Mouse (Mus musculus): ENCODE measurements around the gene Smc5.

The Smc5 gene

GRCm38 (mm10) chr19:23273355-23274053 lies at the start of gene Smc5:
Gene Smc5 (minus strand): TSS chr19:23273897.
- DNase-seq = peak; percentile 83

GRCm38 (mm10) chr19:23323107-23323506 lies 49.4 kb upstream of the Smc5 start:
- DNase-seq = no peak

DNA sequence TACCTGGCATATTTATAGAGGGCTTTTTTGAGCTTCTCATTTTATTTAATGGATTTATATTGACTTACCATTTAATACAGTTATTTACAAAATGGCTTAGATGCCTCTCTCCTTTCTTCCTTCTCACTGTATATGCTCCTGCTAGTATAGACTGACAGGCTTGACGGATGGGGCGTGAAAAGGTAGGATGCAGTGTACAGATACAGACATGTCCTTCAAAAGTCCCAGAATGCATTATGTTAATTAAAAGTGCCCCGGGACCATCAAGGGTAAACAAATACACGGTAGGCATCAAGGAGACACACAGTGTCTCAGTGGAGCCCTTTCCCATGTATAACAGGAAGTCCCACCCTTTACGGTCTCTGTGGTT lies 44.3 kb upstream of the Smc5 start:
- no peak for DNase-seq

DNA sequence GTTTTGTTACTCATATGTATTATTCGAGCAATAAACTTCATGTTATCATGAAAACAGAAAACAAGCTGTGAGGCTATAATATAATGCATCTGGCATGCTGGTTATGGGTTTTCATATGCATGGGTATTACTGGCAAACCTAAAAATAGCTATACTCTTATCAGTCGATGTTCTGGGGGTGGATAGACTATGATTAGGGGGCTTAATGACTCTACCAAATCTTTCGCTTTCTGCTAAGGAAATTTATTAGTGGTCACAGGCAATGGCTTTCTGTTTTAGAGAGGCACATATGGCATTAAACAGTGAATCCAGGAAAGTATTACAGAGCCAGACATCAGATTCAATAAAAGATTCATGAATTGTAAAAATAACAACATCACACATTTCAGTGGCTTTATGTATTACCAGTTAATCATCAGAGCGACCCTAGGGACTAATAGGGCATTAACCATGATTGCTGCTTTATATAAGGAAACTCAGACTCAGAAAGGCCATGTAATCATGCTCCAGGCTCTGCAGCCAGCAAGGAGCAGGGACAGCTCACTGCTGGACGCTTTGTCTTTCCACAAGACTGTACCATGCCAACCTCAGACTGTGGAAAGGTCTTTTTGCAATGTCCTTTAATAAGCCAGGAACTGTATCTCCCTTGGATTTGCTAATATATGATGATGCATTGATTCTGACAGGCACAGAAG lies 43.7 kb upstream of the Smc5 start:
- DNase-seq = no peak

GRCm38 (mm10) chr19:23316851-23317250 lies 43.2 kb upstream of the Smc5 start:
- DNase-seq = peak; percentile 9

DNA sequence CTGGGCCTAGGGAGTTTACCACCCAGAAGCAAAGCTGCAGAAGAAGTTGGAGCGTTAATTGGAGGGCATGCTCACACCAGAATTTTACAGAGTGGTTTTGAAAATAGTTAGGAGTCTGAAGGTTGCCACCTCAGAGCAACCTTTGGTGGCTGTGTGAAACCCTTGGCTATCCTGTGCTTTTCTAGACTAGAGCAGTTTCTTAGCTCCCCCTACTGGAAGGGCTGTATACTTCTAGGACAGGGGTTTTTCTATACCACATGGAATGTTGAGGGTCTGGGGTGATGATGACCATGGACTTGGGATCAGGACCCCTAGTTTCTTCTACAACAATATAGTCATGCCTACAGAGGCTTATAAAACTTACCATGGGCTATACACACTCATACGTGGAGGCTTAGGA lies 36.3 kb upstream of the Smc5 start:
- no peak for DNase-seq

- no peak for DNase-seq
Observed at GRCm38 (mm10) chr19:23306671-23307070, 33.0 kb upstream of the Smc5 start.

DNA sequence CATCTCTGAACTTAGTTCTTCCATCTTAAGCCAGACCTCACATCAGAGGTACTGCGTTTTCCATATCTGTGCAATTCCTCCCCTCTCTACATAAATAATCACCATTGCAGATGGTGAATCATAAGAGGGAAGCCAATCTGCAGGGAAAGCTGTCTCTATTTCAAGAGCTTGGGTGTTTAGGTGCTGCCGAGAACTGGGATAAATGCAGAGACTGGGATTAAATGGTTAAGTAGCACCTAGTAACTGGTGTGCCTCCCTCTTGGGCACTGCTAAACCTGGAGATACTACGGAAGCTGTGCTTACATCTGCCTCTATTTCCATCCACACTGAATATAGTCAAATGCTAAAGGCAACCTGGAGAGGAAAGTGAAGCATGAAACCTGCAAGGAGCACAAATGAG lies 26.3 kb upstream of the Smc5 start:
- DNase-seq = peak; percentile 28

- no peak for DNase-seq
Observed at GRCm38 (mm10) chr19:23298917-23299316, 25.2 kb upstream of the Smc5 start.

DNA sequence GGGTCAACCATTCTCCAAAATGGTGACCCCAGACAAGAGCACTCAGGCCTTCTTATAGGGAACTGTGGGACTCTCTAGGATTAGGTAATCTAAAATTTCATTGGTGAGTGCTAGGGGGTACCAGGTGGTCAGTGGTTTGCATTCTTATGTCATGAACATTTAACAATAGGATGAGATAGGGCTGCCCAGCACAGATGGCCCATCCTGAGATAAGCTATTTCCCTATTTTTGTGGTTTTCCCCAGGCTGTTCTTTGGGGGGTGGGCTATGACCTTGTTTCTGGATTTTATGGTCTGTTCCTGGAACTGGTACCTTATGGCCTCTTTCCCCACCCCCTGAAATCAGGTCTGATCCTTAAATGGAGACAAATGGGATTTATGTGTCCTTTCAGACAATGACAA lies 23.5 kb upstream of the Smc5 start:
- no peak for DNase-seq

DNA sequence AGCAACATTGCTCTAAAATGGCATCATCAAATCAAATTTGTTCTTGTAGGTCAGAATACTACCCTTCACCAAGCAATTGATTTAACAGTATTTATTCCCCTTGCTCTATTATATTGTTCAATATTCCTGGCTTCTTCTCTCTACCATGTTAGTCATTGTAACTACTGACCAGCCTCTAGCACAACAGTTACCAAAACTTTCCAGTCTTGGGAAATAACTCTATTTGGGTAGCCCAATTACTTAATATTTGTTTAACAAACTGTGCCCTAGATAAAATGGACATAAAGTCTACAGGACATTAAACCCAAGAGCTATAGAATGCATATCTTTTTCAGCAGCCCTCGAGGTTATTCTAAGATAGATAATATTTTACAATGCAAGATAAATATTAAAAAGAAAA lies 15.6 kb upstream of the Smc5 start:
- DNase-seq = no peak

GRCm38 (mm10) chr19:23281911-23282660 lies 8.4 kb upstream of the Smc5 start:
- DNase-seq = no peak

- no peak for DNase-seq
Observed at GRCm38 (mm10) chr19:23274054-23274724, 492 bp upstream of the Smc5 start.

DNA sequence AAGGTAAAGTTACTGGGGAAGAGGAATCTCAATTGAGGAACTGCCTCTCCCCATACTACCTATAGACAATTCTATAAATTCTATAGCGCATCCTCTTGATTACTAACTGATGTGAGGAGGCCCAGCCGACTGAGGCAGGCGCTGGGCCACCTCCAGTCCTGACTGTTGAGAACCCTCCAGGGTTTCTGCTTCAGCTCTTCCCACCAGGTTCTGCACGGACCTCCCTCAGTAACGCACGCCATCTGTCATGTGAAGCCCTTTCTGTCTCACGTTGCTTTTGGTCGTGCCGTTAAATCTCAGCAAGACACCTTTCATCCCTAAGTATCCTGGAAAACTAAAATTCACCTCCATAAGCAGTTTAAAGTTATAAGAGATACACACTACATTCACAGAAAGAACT lies 16.9 kb downstream of the Smc5 start:
- DNase-seq = no peak

- DNase-seq = no peak
Observed at GRCm38 (mm10) chr19:23246473-23246872, 27.2 kb downstream of the Smc5 start.

GRCm38 (mm10) chr19:23225065-23225464 lies 48.6 kb downstream of the Smc5 start:
- DNase-seq = peak; percentile 29

DNA sequence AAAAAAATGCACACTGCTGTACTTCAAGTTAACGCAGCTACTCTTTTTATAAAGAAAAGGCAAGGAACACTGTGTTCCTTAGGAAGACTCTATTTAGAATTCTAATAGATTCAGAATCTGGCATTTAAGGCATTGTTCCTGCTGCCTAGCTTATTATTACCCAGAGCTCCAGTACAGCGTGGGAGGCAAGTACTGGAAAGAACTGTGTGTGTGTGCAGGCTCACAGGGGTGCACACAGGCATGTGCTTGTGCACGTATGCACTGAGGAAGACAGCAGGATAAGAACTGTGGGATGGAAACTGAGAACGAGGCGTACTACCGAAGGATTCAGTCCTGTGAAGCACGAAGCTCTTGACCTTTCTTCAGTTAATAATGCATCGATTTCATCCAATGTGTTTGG lies 59.4 kb downstream of the Smc5 start:
- DNase-seq = peak; percentile 92

DNA sequence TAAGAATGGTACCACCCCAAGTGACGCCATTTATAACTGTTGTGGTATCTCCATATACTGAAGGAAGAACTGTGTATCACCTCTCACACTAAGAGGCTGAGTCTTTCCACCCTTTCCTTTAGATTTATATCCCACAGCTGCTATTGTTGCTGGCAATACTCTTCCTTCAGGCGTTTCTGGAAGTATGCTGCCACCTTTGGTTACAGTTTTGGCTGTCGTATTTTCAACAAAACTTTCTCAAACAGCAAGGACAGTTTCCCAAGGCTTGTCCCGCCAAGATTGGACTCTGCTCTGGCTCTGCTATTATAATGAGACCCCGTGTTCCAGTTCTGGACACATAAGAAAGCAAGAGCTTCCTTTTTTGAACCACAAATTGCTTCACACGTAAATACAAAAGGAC lies 62.4 kb downstream of the Smc5 start:
- DNase-seq = no peak

DNA sequence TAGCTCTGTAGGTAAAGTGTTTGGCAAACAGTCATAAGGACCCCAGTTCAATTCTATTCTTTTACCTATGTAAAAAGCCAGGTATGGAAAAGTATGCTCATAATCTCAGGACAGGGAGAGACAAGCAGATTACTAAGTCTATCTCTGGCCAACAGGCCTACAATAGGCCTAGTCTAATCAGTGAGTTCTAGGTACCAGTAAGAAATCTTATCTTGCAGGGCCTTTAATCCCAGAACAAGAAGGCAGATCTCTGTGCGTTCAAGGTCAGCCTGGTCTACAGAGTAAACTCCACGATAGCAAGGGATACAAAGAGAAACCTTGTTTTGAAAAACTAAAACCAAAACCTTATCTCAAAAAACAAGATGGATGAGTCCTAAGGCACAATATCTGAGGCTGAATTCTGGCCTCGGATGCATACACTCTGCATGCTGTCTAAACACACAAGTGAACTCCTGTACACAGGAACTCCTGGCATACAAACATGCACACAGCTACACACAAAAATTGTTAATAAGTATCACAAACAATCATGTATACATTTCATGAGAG lies 70.1 kb downstream of the Smc5 start:
- no peak for DNase-seq

DNA sequence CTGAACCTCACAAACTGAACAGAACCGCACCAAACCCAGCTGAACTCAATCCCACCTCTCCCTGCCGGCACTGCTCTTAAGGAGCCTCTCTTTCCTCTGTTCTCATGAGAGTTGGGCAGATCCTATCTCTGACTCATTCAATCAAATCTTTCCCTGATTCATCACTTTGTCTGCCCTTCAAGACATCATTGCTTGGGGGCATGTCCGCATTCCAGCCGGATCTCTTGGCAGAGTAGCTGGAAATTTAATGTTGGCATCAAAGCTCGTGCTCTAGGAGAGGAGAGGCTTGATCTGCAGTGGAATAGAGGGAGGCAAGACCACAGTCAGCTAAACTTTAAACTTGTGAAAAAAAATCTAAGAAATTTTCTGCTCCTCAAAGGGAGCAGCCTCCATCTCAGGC lies 71.6 kb downstream of the Smc5 start:
- DNase-seq = no peak

DNA sequence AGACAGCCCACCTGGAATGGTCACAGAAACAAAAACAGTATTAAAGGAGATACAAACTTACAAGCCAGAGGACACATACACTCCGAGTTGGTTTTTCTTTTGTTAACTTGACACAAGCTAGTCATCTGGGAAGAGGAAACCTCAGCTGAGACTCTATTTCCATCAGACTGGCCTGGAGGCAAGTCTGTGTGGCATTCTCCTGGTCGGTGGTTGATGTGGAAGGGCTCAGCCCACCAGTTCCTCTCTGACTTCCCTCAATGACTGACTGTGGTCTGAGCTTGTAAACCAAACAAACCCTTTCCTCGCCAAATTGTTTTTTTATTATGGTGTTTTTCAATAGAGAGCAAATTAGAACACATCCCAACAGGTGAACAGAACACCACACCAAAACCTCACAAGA lies 80.6 kb downstream of the Smc5 start:
- no peak for DNase-seq

DNA sequence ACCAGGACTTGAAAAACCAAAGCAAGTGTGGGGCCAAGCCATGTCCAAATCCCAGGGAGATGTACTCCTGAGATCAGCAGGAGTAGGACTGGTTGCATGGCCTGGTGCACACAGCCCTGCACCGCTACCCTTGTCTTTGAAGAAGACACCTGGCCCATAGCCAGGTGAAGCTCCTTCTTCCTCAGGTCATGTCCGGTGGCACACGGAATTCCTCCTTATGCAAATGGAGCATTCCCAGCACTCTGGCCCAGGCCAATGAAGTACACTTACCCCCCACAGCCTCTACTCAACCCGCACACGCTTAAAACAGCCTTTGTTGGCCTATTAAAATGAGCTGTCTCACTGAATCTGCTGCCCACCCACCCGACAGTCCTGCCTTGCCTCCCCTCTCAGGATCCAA lies 82.2 kb downstream of the Smc5 start:
- no peak for DNase-seq

DNA sequence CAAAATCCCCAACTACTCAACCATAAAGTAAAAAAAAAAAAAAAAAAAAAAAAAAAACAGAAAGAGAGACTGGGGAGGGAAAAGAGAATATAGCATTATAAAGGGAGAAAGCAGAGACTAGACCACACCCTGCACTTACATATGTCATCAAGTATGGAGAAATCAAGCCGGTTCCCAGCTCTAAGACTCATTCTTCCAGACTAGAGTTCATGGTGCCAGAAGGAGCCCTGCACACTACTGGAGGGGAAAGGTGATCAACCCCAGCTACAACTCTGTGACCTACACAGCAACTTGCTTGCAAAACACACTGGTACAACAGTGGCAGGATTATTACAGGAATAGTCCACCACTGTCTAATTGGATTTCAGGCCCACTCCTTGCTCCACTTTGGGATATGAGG lies 84.0 kb downstream of the Smc5 start:
- no peak for DNase-seq

Data from layer of hippocampus, adult 9-11 months (tissue).